Mouse (Mus musculus): ENCODE measurements at regions not wholly inside any gene's neighbourhood (a gene's known extent, or its start where the extent isn't known, plus 50 kb on each side); places are given as distances from the start of the nearest gene placed in this dataset.

GRCm38 (mm10) chr10:116653511-116653945 lies 72.2 kb upstream of the Cnot2 start:
- DNase-seq (ENCODE audit: low spot score) = no peak

GRCm38 (mm10) chr10:116649287-116649686 lies 68.0 kb upstream of the Cnot2 start:
- no peak for DNase-seq (ENCODE audit: low spot score)

GRCm38 (mm10) chr10:116646035-116646434 lies 64.7 kb upstream of the Cnot2 start:
- no peak for DNase-seq (ENCODE audit: low spot score)

GRCm38 (mm10) chr10:116645631-116646030 lies 64.3 kb upstream of the Cnot2 start:
- no peak for DNase-seq (ENCODE audit: low spot score)

GRCm38 (mm10) chr10:116645108-116645507 lies 63.8 kb upstream of the Cnot2 start:
- DNase-seq (ENCODE audit: low spot score) = no peak

All from gastrocnemius, adult 18-20 months (tissue).